ENCODE assay signal across 22 mouse cellular contexts in genomic region chr6:25389841-25390240, GRCm38 (mm10).
"Had no signal": no experiment of that assay in that cellular context is flagged by ENCODE, and none has a peak within 500 bp of the region (broad histone marks: within the 10 kb centered on the region; RNA-seq: fewer than 3 reads in every experiment).

No protein-coding gene starts in this region.

- H3K4me1 ChIP-seq: liver, embryonic 15.5 days; lung, embryonic 15.5 days; megakaryocyte, embryonic 14.5 days; midbrain, embryonic 12.5 days; neural tube, embryonic 13.5 days; neural tube, embryonic 15.5 days had no signal

- H3K4me2 ChIP-seq: liver, embryonic 15.5 days; lung, embryonic 15.5 days; midbrain, embryonic 12.5 days; neural tube, embryonic 13.5 days; neural tube, embryonic 15.5 days had no signal

- H3K9ac ChIP-seq: liver, embryonic 15.5 days; liver, postnatal 0 days; lung, embryonic 15.5 days; midbrain, embryonic 12.5 days; neural tube, embryonic 13.5 days; neural tube, embryonic 15.5 days had no signal

- H3K27me3 ChIP-seq: liver, embryonic 15.5 days; lung, embryonic 15.5 days; megakaryocyte, embryonic 14.5 days; midbrain, embryonic 12.5 days; neural tube, embryonic 13.5 days; neural tube, embryonic 15.5 days had no signal

- H3K36me3 ChIP-seq: liver, embryonic 15.5 days; lung, embryonic 15.5 days; midbrain, embryonic 12.5 days; neural tube, embryonic 13.5 days; neural tube, embryonic 15.5 days had no signal

- ATAC-seq: liver, postnatal 0 days; lung, postnatal 0 days; midbrain, embryonic 16.5 days had no signal

- H3K9me3 ChIP-seq: liver, embryonic 15.5 days; lung, embryonic 15.5 days; megakaryocyte, embryonic 14.5 days; midbrain, embryonic 12.5 days; neural tube, embryonic 15.5 days had no signal

- DNase-seq: liver, postnatal 0 days; lung, adult 2 months; lung, postnatal 14 days; lung, postnatal 36 days; midbrain, embryonic 14.5 days; right cerebral cortex, adult 18-20 months; right cerebral cortex, postnatal 25 days; right cerebral cortex, postnatal 4 days; spleen, adult 18-20 months; thymus, adult 18-20 months; thymus, postnatal 14 days; thymus, postnatal 36 days had no signal

- H3K27ac ChIP-seq: liver, embryonic 15.5 days; lung, embryonic 15.5 days; macrophage; midbrain, embryonic 12.5 days; neural tube, embryonic 13.5 days; neural tube, embryonic 15.5 days had no signal

- H3K4me3 ChIP-seq: liver, embryonic 15.5 days; lung, embryonic 15.5 days; megakaryocyte, embryonic 14.5 days; midbrain, embryonic 12.5 days; myocyte; neural tube, embryonic 13.5 days; neural tube, embryonic 15.5 days had no signal
